Mouse (Mus musculus) limb, embryonic 12.5 days (tissue): ENCODE measurements around the gene Fbxl21. TPM values are rescaled to one million over a fixed set of nuclear protein-coding genes. Genes with fewer than 3 reads are reported as not detected.

Source experiments
- ATAC-seq: fragments of 200-750 bp; cut with Nextera tagmentation; 2 replicates; pipeline ENCODE4 v1.8.0; 2017; ENCODE audit warnings: low read depth, moderate TSS enrichment; ENCODE audit not compliant: insufficient number of reproducible peaks, insufficient read depth, low FRiP score, low TSS enrichment
- H3K27ac ChIP-seq: fragments of 300-500 bp; sonication (generic); 2 replicates; pipeline ENCODE4 v1.5.1; 2016; ENCODE audit warnings: mild to moderate bottlenecking, moderate library complexity
- H3K27me3 ChIP-seq: fragments of 300-500 bp; sonication (generic); 2 replicates; pipeline ENCODE4 v1.6.1; 2016; ENCODE audit warnings: mild to moderate bottlenecking, moderate library complexity
- H3K36me3 ChIP-seq: fragments of 300-500 bp; sonication (generic); 2 replicates; pipeline ENCODE4 v1.6.1; 2016; ENCODE audit warnings: mild to moderate bottlenecking, moderate library complexity
- H3K4me1 ChIP-seq: fragments of 300-500 bp; sonication (generic); replicated peaks from 2 replicates; pipeline ENCODE4 v1.6.1; 2016
- H3K4me2 ChIP-seq: fragments of 300-500 bp; sonication (generic); 2 replicates; pipeline ENCODE4 v1.6.1; 2016; ENCODE audit warnings: mild to moderate bottlenecking, moderate library complexity
- H3K4me3 ChIP-seq: fragments of 300-500 bp; sonication (generic); replicated peaks from 2 replicates; pipeline ENCODE4 v1.5.1; 2016; ENCODE audit warnings: mild to moderate bottlenecking
- H3K9ac ChIP-seq: fragments of 300-500 bp; sonication (generic); replicated peaks from 2 replicates; pipeline ENCODE4 v1.6.1; 2016; ENCODE audit warnings: mild to moderate bottlenecking, moderate library complexity
- H3K9me3 ChIP-seq: fragments of 300-500 bp; sonication (generic); 2 replicates; pipeline ENCODE4 v1.6.1; 2016; ENCODE audit warnings: mild to moderate bottlenecking, moderate library complexity
- WGBS: fragments of 180-500 bp; shearing (Covaris S2); methylation state at CpG from one replicate; pipeline ENCODE4 v1.1.7; 2016; 5-methylcytosine and 5-hydroxymethylcytosine counted together
- polyA plus RNA-seq: library from polyadenylated mRNA; unstranded; fragments of >200 nt; fragmentation: Nextera tagmentation; extraction: Ambion mirVana; gene quantifications from 2 replicates; pipeline ENCODE4 v1.2.1, GENCODE M21; 2016

Fbxl21 gene
- polyA plus RNA-seq, 1 experiment from 2014 or later = 2.8 TPM

- Histone ChIP-seq H3K9ac (peak overlapping the region; percentile 34), H3K4me2 (peak overlapping the region; percentile 46), H3K27me3 (no peaks in the 10 kb centered on the region), H3K27ac (peak overlapping the region; percentile 98), H3K4me1 (peaks cover 52% of the 10 kb centered on the region), H3K4me3 (no peak overlapping the region), H3K9me3 (no peaks in the 10 kb centered on the region), H3K36me3 (no peaks in the 10 kb centered on the region)
- peak; percentile 99 for ATAC-seq
- 0% methylated on average over 6 of the region's 6 CpGs for WGBS
These were observed 59.7 kb downstream of the Fbxl21 start for GRCm38 (mm10) chr13:56581961-56582434.

- Histone ChIP-seq H3K27me3 (no peaks in the 10 kb centered on the region), H3K27ac (peak overlapping the region; percentile 98), H3K4me3 (no peak overlapping the region), H3K4me1 (peaks cover 52% of the 10 kb centered on the region), H3K4me2 (peak overlapping the region; percentile 46), H3K9me3 (no peaks in the 10 kb centered on the region), H3K9ac (no peak overlapping the region; the same call in 1 of the 2 replicates), H3K36me3 (no peaks in the 10 kb centered on the region)
- 12% methylated on average over 3 of the region's 3 CpGs for WGBS
- ATAC-seq = no peak
These were observed 60.4 kb downstream of the Fbxl21 start for GRCm38 (mm10) chr13:56582720-56583119.

GRCm38 (mm10) chr13:56586046-56586445 is 63.8 kb downstream of the Fbxl21 start:
- Histone ChIP-seq H3K27me3 (no peaks in the 10 kb centered on the region), H3K4me3 (no peak overlapping the region), H3K9me3 (no peaks in the 10 kb centered on the region), H3K9ac (no peak overlapping the region), H3K27ac (no peak overlapping the region), H3K4me1 (peaks cover 52% of the 10 kb centered on the region), H3K36me3 (no peaks in the 10 kb centered on the region), H3K4me2 (no peak overlapping the region)
- no peak for ATAC-seq
- WGBS = 82% methylated on average over 3 of the region's 3 CpGs

Other genes with a start within 250 kb of the Fbxl21 start
- gene Cxcl14, start 225.9 kb upstream of the Fbxl21 start, polyA plus RNA-seq = 342 and 397 TPM in 2 replicates
- not detected in 2 replicates for gene Gm3045, start 95.9 kb upstream of the Fbxl21 start, polyA plus RNA-seq
- gene Slc25a48, start 84.1 kb upstream of the Fbxl21 start, polyA plus RNA-seq = 0.10 TPM in 2 replicates
- gene Il9, start 40.2 kb upstream of the Fbxl21 start, polyA plus RNA-seq = not detected in 2 replicates
- not detected in 2 replicates for gene Lect2, start 26.0 kb downstream of the Fbxl21 start, polyA plus RNA-seq
- gene Tgfbi, start 87.1 kb downstream of the Fbxl21 start, polyA plus RNA-seq = 111 and 113 TPM in 2 replicates
- gene Smad5, start 180.5 kb downstream of the Fbxl21 start, polyA plus RNA-seq = 52.6 and 56.3 TPM in 2 replicates
- not detected in 2 replicates for gene Gm45623, start 231.4 kb downstream of the Fbxl21 start, polyA plus RNA-seq